In genomic region chr12:62450618-62451017, GRCm38 (mm10) we compare ENCODE assay signal across 19 mouse cellular contexts.
"Had no signal": no experiment of that assay in that cellular context is flagged by ENCODE, and none has a peak within 500 bp of the region (broad histone marks: within the 10 kb centered on the region; RNA-seq: fewer than 3 reads in every experiment).

No protein-coding gene starts in this region.

- H3K36me3 ChIP-seq: midbrain, embryonic 10.5 days; midbrain, embryonic 12.5 days; neural tube, embryonic 13.5 days; neural tube, embryonic 15.5 days had no signal

- H3K4me2 ChIP-seq: lung, embryonic 14.5 days; midbrain, embryonic 12.5 days; neural tube, embryonic 13.5 days; neural tube, embryonic 15.5 days had no signal

- ATAC-seq: midbrain, embryonic 16.5 days had no signal

- H3K9me3 ChIP-seq: midbrain, embryonic 10.5 days; midbrain, embryonic 12.5 days; neural tube, embryonic 13.5 days; neural tube, embryonic 15.5 days had no signal

- H3K27ac ChIP-seq: midbrain, embryonic 10.5 days; midbrain, embryonic 12.5 days; neural tube, embryonic 13.5 days; neural tube, embryonic 15.5 days had no signal

- H3K9ac ChIP-seq: lung, embryonic 14.5 days; midbrain, embryonic 12.5 days; neural tube, embryonic 13.5 days; neural tube, embryonic 15.5 days had no signal

- H3K27me3 ChIP-seq: midbrain, embryonic 12.5 days; neural tube, embryonic 13.5 days; neural tube, embryonic 15.5 days had no signal

- H3K4me3 ChIP-seq: midbrain, embryonic 10.5 days; midbrain, embryonic 12.5 days; myocyte; neural tube, embryonic 13.5 days; neural tube, embryonic 15.5 days had no signal

- DNase-seq: lung, adult 18-20 months; lung, embryonic 14.5 days; lung, postnatal 10 days; lung, postnatal 4 days; midbrain, embryonic 14.5 days; retina, postnatal 1 day; right cerebral cortex, adult 18-20 months; right cerebral cortex, postnatal 25 days; right cerebral cortex, postnatal 4 days; spleen, adult 18-20 months; thymus, adult 2 months; thymus, postnatal 25 days; thymus, postnatal 4 days had no signal

- H3K4me1 ChIP-seq: midbrain, embryonic 10.5 days; midbrain, embryonic 12.5 days; neural tube, embryonic 13.5 days; neural tube, embryonic 15.5 days had no signal
